Mouse (Mus musculus) MN1 (cell line): ENCODE results near the gene Dpep2nb.
A peak's percentile ranks its signal among the peaks of the same experiment; 100 is the strongest.

ENCODE experiments used
- DNase-seq: peaks from one replicate; pipeline ENCODE4 v3.0.0-alpha.2; 2016; ENCODE audit warnings: low spot score

Gene Dpep2nb

DNA sequence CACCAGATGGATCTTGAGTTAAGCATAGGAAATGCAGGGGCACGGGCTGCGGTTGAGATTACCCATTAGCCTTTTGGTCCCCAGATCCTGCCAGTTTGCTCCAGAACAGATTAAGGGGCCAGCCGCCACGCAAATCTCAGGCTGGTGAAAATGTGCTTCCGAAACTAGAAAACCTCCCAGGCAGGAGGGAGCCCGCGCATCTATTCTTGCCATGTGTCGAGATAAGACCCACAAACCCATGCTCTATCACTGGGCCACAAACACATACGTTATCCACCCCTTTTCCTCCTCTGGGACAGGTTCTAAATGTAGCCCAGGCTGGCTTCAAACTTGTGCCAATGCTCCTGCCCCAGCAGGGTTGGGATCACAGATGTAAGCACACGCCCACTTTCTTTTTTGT, 44.2 kb downstream of the Dpep2nb start:
- no peak for DNase-seq

GRCm38 (mm10) chr8:105961101-105961500, 44.7 kb downstream of the Dpep2nb start:
- no peak for DNase-seq

GRCm38 (mm10) chr8:105959350-105959749, 46.4 kb downstream of the Dpep2nb start:
- DNase-seq, result peak; percentile 44

- peak; percentile 71 for DNase-seq
These were observed 48.0 kb downstream of the Dpep2nb start for GRCm38 (mm10) chr8:105957813-105958212.

GRCm38 (mm10) chr8:105956556-105956955, 49.2 kb downstream of the Dpep2nb start:
- DNase-seq, result no peak

- peak; percentile 57 for DNase-seq
These were observed 54.6 kb downstream of the Dpep2nb start for GRCm38 (mm10) chr8:105951057-105951659.

DNA sequence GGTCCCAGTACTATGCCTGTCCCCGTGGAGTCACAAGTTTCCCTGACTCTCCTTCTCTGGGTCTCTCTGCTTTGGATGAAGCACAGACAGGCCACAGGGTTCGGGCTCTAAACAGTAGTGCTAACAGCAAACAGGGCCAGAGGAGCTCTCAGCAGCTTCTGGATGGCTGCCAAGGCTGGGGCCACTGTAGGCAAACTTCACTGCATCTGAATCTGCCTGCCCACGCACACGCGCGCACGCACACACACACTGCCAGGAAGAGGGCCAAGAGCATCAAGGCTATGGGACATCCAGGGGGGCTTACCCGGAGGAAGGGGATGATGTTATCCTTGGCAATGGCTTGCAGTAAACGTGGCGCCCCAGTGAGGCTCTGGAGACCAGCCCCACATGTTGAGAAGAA, 56.4 kb downstream of the Dpep2nb start:
- DNase-seq, result peak; percentile 84
